Mouse (Mus musculus) heart, embryonic 11.5 days (tissue): ENCODE measurements around the gene Rbck1. TPM values are rescaled to one million over a fixed set of nuclear protein-coding genes. Genes with fewer than 3 reads are reported as not detected.
A peak's percentile ranks its signal among the peaks of the same experiment; 100 is the strongest.
"Not testable (repeated sequence)": the region's sequence is repeated elsewhere in the genome, so short reads cannot be mapped to it uniquely, and the experiment has no call there.

Experiments
- ATAC-seq: fragments of 200-750 bp; cut with Nextera tagmentation; replicated peaks from 2 replicates; pipeline ENCODE4 v1.8.0; 2017; ENCODE audit warnings: moderate library complexity; ENCODE audit not compliant: insufficient number of reproducible peaks, low FRiP score, low TSS enrichment
- H3K27ac ChIP-seq: fragments of 300-500 bp; sonication (generic); 2 replicates; pipeline ENCODE4 v1.5.1; 2014; ENCODE audit warnings: mild to moderate bottlenecking, low read depth, low read length
- H3K27me3 ChIP-seq: fragments of 300-500 bp; sonication (generic); 2 replicates; pipeline ENCODE4 v1.6.1; 2014; ENCODE audit warnings: mild to moderate bottlenecking, low read length, mixed read lengths; ENCODE audit not compliant: control insufficient read depth, insufficient read depth
- H3K36me3 ChIP-seq: fragments of 300-500 bp; sonication (generic); 2 replicates; pipeline ENCODE4 v1.6.1; 2014; ENCODE audit warnings: mild to moderate bottlenecking, low read length, moderate library complexity, mixed read lengths; ENCODE audit not compliant: control insufficient read depth, insufficient read depth
- H3K4me1 ChIP-seq: fragments of 300-500 bp; sonication (generic); 2 replicates; pipeline ENCODE4 v1.6.1; 2014; ENCODE audit warnings: low read length; ENCODE audit not compliant: control insufficient read depth, insufficient read depth
- H3K4me2 ChIP-seq: fragments of 300-500 bp; sonication (generic); 2 replicates; pipeline ENCODE4 v1.6.1; 2014; ENCODE audit warnings: mild to moderate bottlenecking, moderate library complexity
- H3K4me3 ChIP-seq: fragments of 300-500 bp; sonication (generic); 2 replicates; pipeline ENCODE4 v1.5.1; 2014; ENCODE audit warnings: low read depth, low read length
- H3K9ac ChIP-seq: fragments of 300-500 bp; sonication (generic); 2 replicates; pipeline ENCODE4 v1.6.1; 2014; ENCODE audit warnings: mild to moderate bottlenecking, low read depth, low read length, moderate library complexity
- H3K9me3 ChIP-seq: fragments of 300-500 bp; sonication (generic); replicated peaks from 2 replicates; pipeline ENCODE4 v1.6.1; 2016; ENCODE audit warnings: low read length; ENCODE audit not compliant: control insufficient read depth
- WGBS: fragments of 180-500 bp; shearing (Covaris S2); extraction: QIAGEN DNeasy Blood & Tissue Kit; methylation state at CpG from one replicate; pipeline ENCODE4 v1.1.7; 2014; ENCODE audit not compliant: insufficient replicate concordance; 5-methylcytosine and 5-hydroxymethylcytosine counted together
- polyA plus RNA-seq: library from polyadenylated mRNA; unstranded; fragments of >200 nt; fragmentation: Nextera tagmentation; extraction: Ambion mirVana; gene quantifications from 2 replicates; pipeline ENCODE4 v1.2.1, GENCODE M21; 2014

The Rbck1 gene
- polyA plus RNA-seq, 1 experiment from 2014 or later, result 62.6 TPM

GRCm38 (mm10) chr2:152363245-152364147, 31.0 kb upstream of the Rbck1 start:
- no peaks in the 10 kb centered on the region for H3K9me3 ChIP-seq
- H3K4me1 ChIP-seq, result peaks cover 14% of the 10 kb centered on the region
- 11% methylated on average over 17 of the region's 17 CpGs for WGBS
- peak; percentile 61 for ATAC-seq
- H3K4me2 ChIP-seq, result peak overlapping the region; percentile 58
- H3K9ac ChIP-seq, result peak overlapping the region; percentile 36; the same call in 1 of the 2 replicates
- H3K36me3 ChIP-seq, result no peaks in the 10 kb centered on the region
- peak overlapping the region; percentile 25 for H3K4me3 ChIP-seq
- H3K27me3 ChIP-seq, result no peaks in the 10 kb centered on the region
- H3K27ac ChIP-seq, result peak overlapping the region; percentile 71

GRCm38 (mm10) chr2:152361193-152361592, 28.7 kb upstream of the Rbck1 start:
- Histone ChIP-seq H3K9me3 (no peaks in the 10 kb centered on the region), H3K4me3 (no peak overlapping the region), H3K4me2 (no peak overlapping the region), H3K4me1 (peaks cover 17% of the 10 kb centered on the region), H3K27ac (no peak overlapping the region), H3K27me3 (no peaks in the 10 kb centered on the region), H3K36me3 (no peaks in the 10 kb centered on the region), H3K9ac (no peak overlapping the region)
- 87% methylated on average over 8 of the region's 8 CpGs for WGBS
- no peak for ATAC-seq

GRCm38 (mm10) chr2:152360271-152360775, 27.9 kb upstream of the Rbck1 start:
- H3K9me3 ChIP-seq, result no peaks in the 10 kb centered on the region
- no peaks in the 10 kb centered on the region for H3K27me3 ChIP-seq
- H3K36me3 ChIP-seq, result no peaks in the 10 kb centered on the region
- peaks cover 17% of the 10 kb centered on the region for H3K4me1 ChIP-seq
- H3K9ac ChIP-seq, result 0 out of 2 replicates have a peak overlapping the region, but pooled peaks have one; percentile 22
- H3K4me2 ChIP-seq, result no peak overlapping the region
- no peak overlapping the region for H3K27ac ChIP-seq
- ATAC-seq, result no peak
- no peak overlapping the region for H3K4me3 ChIP-seq
- WGBS, result 39% methylated on average over 7 of the region's 7 CpGs

GRCm38 (mm10) chr2:152359616-152360015, 27.2 kb upstream of the Rbck1 start:
- Histone ChIP-seq H3K9ac (0 out of 2 replicates have a peak overlapping the region, but pooled peaks have one; percentile 22), H3K36me3 (no peaks in the 10 kb centered on the region), H3K4me2 (no peak overlapping the region; the same call in 1 of the 2 replicates), H3K27ac (0 out of 2 replicates have a peak overlapping the region, but pooled peaks have one; percentile 29), H3K9me3 (no peaks in the 10 kb centered on the region), H3K4me3 (no peak overlapping the region), H3K27me3 (no peaks in the 10 kb centered on the region), H3K4me1 (peaks cover 17% of the 10 kb centered on the region)
- ATAC-seq, result peak; percentile 50; the same call in 1 of the 2 replicates
- 53% methylated on average over 5 of the region's 5 CpGs for WGBS

- not testable (repeated sequence) for H3K27me3 ChIP-seq, H3K4me3 ChIP-seq, H3K4me2 ChIP-seq, ATAC-seq, H3K9ac ChIP-seq, H3K9me3 ChIP-seq, H3K27ac ChIP-seq, H3K36me3 ChIP-seq
- WGBS, result 75% methylated on average over 5 of the region's 5 CpGs
- H3K4me1 ChIP-seq, result peaks cover 17% of the 10 kb centered on the region
Measured at GRCm38 (mm10) chr2:152358977-152359376, 26.5 kb upstream of the Rbck1 start.

GRCm38 (mm10) chr2:152357254-152357653, 24.8 kb upstream of the Rbck1 start:
- no peak for ATAC-seq
- no peaks in the 10 kb centered on the region for H3K27me3 ChIP-seq
- no peaks in the 10 kb centered on the region for H3K9me3 ChIP-seq
- H3K4me1 ChIP-seq, result peaks cover 12% of the 10 kb centered on the region
- 77% methylated on average over 3 of the region's 3 CpGs for WGBS
- no peak overlapping the region for H3K4me3 ChIP-seq
- H3K27ac ChIP-seq, result no peak overlapping the region
- H3K4me2 ChIP-seq, result no peak overlapping the region
- no peak overlapping the region for H3K9ac ChIP-seq
- H3K36me3 ChIP-seq, result no peaks in the 10 kb centered on the region

- ATAC-seq, result peak; percentile 32; the same call in 1 of the 2 replicates
- H3K4me1 ChIP-seq, result 0 out of 2 replicates have a peak, but pooled peaks cover 3% of the 10 kb centered on the region
- H3K27ac ChIP-seq, result peak overlapping the region; percentile 62
- H3K9me3 ChIP-seq, result no peaks in the 10 kb centered on the region
- no peak overlapping the region; the same call in 1 of the 2 replicates for H3K4me3 ChIP-seq
- WGBS, result 81% methylated on average over 8 of the region's 8 CpGs
- H3K9ac ChIP-seq, result no peak overlapping the region
- H3K27me3 ChIP-seq, result no peaks in the 10 kb centered on the region
- peak overlapping the region; percentile 32 for H3K4me2 ChIP-seq
- H3K36me3 ChIP-seq, result no peaks in the 10 kb centered on the region
Measured at GRCm38 (mm10) chr2:152349842-152350540, 17.5 kb upstream of the Rbck1 start.

GRCm38 (mm10) chr2:152349205-152349604, 16.8 kb upstream of the Rbck1 start:
- H3K4me2 ChIP-seq, result no peak overlapping the region
- no peak overlapping the region for H3K4me3 ChIP-seq
- peak overlapping the region; percentile 62; the same call in 1 of the 2 replicates for H3K27ac ChIP-seq
- H3K27me3 ChIP-seq, result no peaks in the 10 kb centered on the region
- peaks cover 7% of the 10 kb centered on the region; the same call in 1 of the 2 replicates for H3K4me1 ChIP-seq
- 78% methylated on average over 6 of the region's 6 CpGs for WGBS
- no peak for ATAC-seq
- H3K9ac ChIP-seq, result 0 out of 2 replicates have a peak overlapping the region, but pooled peaks have one; percentile 10
- no peaks in the 10 kb centered on the region for H3K36me3 ChIP-seq
- H3K9me3 ChIP-seq, result no peaks in the 10 kb centered on the region
